Mouse (Mus musculus): ENCODE results near the gene Foxp1.

The Foxp1 gene

DNA sequence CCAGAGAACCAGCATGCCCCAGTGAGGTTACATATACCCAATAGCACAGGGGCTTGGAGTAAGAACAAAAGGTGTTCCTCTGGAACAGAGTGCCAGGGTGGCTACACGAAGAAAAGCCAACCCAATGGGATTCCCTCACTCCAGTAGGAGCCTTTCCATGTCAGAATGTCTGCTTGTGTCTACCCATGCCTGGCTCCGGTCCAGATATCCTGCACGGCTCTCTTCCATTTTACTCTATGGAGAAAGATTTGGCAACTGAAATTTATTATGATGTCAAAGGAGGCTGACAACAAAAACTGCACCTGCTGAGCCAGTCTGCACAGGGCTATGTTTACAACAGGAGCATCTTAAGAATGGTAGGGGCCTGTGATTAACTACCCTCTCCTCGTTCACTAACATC, 233.3 kb downstream of the Foxp1 start:
- DNase-seq (ENCODE audit: low read depth, low spot score) = no peak

DNA sequence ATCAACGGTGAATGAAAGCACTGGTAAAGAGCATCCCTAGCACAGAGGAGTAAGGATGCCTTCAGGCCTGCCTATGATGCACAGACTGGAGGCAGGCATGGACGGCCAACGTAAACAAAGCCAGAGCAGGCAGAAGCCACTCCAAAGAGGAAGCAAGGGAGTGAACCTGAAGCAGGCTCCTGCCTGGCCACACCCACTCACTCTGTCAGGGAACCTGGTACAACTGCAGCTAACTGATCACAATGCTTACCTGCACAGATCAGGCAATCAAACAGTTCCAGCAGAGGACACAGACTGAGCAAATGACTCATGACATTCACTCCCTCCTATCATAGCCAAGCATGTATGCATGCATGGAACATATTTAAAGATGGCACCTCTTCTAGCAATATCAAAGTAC, 237.5 kb downstream of the Foxp1 start:
- DNase-seq (ENCODE audit: low read depth, low spot score) = no peak

DNA sequence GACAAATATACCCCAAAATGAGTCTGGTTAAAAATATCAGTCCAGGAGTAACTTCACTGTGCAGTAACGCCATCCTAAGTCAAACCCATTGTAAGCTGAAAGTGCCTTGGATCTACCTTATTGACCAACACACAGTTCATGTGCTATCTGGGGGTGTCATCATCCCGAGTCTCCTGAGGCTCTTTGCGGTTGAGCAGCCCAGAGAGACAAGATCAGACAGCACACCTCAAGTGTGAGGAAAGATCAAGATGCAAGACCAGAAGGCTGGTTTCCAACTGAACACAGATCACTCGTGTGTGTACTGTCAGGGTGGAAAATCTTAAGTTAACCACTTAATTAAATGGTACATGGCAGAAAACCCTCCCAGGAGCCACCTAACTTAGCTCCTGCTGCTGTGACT, 238.5 kb downstream of the Foxp1 start:
- no peak for DNase-seq (ENCODE audit: low read depth, low spot score)

- DNase-seq (ENCODE audit: low read depth, low spot score) = no peak
Observed at GRCm38 (mm10) chr6:99282866-99283657, 239.5 kb downstream of the Foxp1 start.

DNA sequence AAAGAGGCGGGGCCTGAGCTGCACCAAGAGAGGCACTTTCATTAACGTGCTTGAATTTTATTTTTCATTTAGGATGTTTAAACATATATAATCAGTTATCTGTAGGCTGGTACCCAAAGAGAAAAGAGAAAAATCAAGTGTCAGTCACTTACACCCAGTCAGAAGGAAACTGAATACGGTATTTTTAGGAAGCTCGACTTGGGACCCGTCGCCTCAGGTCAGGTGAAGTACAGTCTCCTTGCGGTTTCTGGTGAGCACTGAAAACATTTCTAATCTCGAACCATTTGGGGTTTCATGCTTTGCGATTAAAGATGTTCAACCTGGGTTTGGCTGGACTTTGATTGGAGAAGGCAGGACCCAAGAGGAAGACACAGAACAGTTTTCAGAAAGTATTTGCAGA, 241.1 kb downstream of the Foxp1 start:
- DNase-seq (ENCODE audit: low read depth, low spot score) = no peak

DNA sequence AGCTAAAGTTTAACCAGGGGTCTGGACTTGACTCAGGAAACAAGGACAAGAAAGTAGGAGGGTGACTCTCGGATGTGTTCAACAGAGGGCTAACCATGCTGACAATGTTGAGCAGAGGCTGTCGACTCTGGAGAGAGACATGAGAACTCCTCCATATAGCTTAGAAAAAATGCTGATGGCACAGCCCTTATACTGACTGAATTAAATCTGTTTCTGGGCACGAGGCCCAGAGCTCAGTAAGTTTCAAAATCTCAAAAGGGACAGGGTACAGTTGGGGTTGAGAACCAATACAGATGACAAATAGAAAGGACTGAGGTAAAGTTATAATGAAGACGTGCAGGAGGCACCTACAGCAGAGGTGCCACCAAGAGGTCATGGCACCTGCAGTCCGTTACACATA, 241.9 kb downstream of the Foxp1 start:
- no peak for DNase-seq (ENCODE audit: low read depth, low spot score)

DNA sequence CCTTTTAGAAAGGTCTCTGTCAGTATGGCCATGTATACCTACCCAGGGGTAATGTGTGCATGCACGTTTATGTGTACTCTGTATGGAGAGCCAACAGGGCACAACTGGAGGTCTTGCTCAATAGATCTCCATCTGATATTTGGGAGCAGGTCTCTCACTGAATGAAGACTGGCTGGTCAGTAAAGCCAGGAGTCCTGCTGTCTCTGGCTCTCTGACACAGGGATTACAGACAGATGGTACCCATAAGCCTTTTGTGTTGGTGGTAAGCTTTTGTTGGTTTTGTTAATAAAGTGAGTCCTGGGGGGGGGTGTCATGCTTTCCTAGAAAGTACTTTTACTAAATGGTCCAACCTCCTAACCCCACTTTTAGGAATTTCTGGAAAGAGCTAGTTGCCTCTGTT, 245.3 kb downstream of the Foxp1 start:
- no peak for DNase-seq (ENCODE audit: low read depth, low spot score)

DNA sequence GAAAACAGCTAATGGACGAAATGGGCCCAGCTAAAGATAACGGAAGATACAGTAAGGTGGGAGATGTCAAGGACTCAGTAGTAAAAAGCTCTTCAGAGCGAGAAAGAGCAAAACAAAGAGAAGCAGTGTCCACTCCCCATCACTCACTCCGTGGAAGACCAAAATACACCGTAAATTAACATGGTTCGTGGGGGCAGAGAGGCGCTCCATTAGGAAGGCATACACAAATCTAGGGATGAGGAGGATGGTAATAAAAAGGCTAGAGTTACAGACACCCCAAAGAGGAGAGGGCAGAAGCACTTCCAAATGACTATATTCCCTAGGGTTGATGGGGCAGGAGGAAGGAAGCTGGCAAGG, 246.2 kb downstream of the Foxp1 start:
- DNase-seq (ENCODE audit: low read depth, low spot score) = no peak

DNA sequence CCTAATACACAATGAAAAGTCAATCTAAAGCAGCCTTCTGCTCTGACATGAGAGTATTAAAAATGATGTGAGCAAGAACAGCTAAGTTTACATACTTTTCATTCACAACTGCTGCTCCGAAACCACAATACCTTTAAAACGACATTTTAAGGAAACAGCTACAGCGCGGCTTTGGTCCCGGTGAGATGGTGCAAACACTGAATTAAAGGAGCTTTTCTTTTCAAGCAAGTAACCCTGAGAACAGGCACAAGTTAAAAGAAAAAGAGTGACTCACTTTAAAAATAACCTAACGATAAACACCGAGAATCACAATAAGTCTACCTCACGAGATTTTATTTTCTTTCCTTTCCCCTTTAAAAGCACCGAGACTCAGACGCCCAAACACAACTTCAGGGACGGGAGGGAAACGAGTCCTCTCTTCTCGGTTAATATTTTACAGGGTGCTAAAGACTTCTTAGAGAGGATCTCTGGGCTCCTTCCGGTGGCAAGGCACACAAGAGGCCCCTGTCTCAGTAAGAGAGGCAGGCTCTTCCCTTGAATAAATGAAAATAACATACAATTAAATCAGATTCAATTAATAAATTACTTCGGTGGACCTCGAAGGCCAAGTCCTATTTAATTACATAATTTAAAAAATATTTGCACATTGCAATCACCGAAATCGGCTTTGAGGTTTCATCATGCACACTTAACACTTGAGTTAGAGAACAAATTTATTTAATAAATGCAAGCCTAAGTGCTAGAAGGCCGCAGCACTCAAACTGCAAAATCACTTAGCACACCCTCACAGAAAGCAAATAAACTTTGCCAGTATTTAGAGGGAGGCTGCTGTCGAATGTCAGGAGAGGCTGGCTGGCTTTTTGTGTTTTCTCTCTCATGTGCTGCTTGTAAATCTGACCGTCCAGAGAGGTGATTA, 246.9 kb downstream of the Foxp1 start:
- DNase-seq (ENCODE audit: low read depth, low spot score) = no peak

DNA sequence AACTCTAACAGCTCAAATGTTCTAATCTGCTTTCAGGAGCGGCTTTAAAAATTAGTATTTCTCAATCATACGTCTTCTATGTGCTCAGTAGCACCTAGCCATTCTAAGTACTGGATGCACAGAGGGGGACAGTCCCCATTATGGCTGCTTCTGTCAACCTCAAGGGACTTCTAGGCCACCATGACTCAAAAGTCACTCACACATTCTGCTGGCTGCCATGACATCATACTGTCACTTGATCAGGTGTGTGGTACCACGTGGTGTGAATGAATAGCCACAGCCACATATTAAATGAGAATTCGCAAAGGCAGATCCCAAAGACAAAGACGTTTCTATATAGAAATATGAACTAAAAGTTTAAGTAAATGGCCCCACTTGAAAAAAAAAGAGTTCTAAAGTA, 247.9 kb downstream of the Foxp1 start:
- no peak for DNase-seq (ENCODE audit: low read depth, low spot score)

- DNase-seq (ENCODE audit: low read depth, low spot score) = no peak
Observed at GRCm38 (mm10) chr6:99274222-99274621, 248.3 kb downstream of the Foxp1 start.

- DNase-seq (ENCODE audit: low read depth, low spot score) = no peak
Observed at GRCm38 (mm10) chr6:99273177-99273576, 249.3 kb downstream of the Foxp1 start.

DNA sequence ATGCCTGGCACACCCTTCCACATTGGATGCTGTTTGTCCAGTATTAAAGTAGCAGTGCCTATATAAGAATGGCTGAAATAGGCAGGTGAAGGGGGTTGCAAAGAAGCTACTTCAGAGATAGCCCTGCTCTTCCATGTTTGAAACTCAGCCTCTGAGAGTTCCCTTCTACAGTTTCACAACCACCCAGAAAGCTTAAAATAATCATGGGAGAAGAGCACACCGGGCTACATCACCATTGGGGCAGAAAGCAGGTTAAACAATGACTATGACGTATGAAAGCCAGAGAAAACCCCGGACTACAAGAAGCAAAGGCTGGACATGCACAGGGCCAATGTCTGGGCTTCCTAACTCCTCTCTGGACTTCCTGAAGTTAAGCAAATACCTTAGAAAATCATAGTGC, 250.3 kb downstream of the Foxp1 start:
- no peak for DNase-seq (ENCODE audit: low read depth, low spot score)

GRCm38 (mm10) chr6:99271741-99272140, 250.8 kb downstream of the Foxp1 start:
- DNase-seq (ENCODE audit: low read depth, low spot score) = no peak

DNA sequence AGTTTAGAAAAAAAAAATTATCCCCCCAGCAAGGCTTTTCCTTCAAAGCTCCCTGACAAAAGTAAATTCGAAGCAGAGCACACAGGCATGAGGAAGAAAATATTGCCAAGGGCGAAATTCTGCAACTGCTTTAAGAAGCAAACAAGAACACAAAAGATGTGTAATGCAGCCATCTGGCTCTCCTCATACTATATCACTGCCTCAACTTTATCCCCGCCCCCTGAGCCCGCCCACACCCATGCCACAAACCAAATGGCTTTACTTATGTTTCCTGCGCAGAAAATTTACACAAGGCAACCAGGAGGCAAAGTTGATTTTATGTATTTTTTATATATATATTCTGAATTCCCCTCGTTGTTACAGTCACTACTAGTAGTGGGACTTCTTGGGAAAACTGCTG, 252.6 kb downstream of the Foxp1 start:
- DNase-seq (ENCODE audit: low read depth, low spot score) = no peak

DNA sequence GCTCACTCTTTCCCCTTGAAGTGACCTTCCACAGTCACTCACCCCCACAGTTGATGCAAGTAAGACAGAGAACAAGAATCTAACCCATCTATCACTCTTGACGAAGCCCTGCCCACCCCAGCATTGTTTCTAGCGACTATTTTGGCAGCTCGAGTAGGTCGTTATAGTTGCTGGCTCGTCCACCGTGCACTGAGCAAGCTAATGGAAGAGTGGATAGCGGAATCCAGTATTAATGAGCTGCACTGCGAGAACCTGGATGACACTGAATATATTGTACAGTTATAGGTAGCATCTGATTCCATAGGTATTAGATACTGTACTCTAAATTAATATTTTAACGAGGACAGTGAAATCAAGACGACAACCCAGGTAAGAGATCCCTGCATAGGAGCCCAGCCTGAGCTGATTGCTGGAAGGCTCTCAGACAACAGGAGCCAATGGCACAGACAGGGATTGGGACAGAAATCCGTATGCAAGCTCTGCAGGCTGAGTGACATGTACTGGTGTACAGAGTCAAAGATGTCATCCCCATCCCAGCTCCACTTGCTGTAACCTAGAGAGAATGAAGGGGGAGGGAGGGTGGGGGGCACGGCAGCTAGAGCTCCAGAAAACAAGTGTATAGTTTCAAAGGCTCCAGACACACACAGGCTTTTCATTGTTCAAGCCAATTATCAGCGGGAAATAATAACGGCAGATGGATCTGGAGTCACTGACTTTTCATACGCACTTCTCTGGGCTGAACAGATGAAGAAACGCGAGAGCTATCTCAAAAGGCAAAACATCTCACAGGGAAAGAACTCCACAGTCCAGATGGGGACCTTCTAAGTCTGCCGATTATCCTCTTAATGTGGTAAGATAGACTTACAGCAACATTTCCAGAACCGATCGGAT, 254.1 kb downstream of the Foxp1 start:
- no peak for DNase-seq (ENCODE audit: low read depth, low spot score)

DNA sequence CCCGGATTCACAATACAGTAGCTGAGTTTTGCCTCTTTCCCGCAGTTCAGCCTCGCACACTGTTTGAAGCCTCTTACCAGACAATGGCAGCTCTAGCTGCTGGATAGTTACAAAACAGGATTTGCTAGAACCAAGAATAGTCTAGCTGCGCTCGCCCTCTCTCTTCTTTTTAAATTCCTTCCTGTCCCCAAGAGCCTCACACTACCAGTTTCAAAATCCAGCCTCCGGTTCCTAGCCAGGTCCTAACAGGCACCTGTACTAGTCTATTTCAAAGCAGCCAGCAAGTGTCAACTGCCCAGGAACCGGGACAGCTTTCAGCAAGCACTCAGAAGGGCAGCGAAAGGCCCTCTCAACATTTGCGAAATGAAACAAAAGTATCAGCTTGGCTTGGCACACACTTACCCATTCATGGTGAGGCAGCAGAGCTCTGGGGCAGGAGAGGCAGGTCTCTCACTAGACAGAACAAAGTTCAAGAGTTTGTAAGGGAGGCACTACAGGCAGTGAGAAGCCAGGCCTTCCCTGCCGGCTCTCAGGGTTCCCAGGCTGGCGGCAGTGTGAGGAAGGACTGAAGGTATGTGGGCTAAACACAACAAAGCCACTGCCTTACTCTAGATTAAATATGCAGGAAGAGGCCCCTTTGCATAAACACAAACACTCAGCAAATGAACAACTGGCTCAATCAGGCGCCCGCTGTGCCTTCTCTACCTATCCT, 256.4 kb downstream of the Foxp1 start:
- no peak for DNase-seq (ENCODE audit: low read depth, low spot score)

DNA sequence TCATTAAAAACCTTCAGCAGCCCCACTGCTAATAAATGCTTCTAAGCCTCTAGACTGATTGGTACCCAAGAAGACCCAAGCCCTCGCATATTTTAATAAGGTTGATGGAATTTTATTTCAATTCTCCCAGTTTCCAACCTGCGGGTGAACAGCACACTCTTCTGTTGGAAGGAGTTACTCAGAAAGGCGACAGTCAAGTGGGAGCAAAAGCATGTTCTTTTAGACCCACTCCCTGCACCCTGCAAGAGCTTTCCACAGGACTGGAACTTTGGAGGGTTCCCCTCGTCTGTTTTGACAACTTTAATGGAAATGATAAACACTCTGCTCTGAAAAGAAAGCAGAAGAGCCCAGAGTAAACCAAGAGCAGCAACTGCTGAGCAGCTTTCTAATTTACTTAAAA, 257.3 kb downstream of the Foxp1 start:
- no peak for DNase-seq (ENCODE audit: low read depth, low spot score)

GRCm38 (mm10) chr6:99264192-99265093, 258.1 kb downstream of the Foxp1 start:
- no peak for DNase-seq (ENCODE audit: low read depth, low spot score)

GRCm38 (mm10) chr6:99263886-99264185, 258.7 kb downstream of the Foxp1 start:
- no peak for DNase-seq (ENCODE audit: low read depth, low spot score)

Data from embryo, embryonic 11.5 days (tissue).